Mouse (Mus musculus): ENCODE data around the gene Tceanc2. TPM values are rescaled to one million over a fixed set of nuclear protein-coding genes. Genes with fewer than 3 reads are reported as not detected.
"Not testable (repeated sequence)": the region's sequence is repeated elsewhere in the genome, so short reads cannot be mapped to it uniquely, and the experiment has no call there.

The Tceanc2 gene
- total RNA-seq, 1 experiment from 2014 or later = 22.0 TPM

- no peak for ATAC-seq (ENCODE audit: extremely low read depth, insufficient number of reproducible peaks, low FRiP score, poor library complexity, severe bottlenecking)
These were observed 43.3 kb downstream of the Tceanc2 start for GRCm38 (mm10) chr4:107135663-107136062.

- no peak for ATAC-seq (ENCODE audit: extremely low read depth, insufficient number of reproducible peaks, low FRiP score, poor library complexity, severe bottlenecking)
These were observed 44.0 kb downstream of the Tceanc2 start for GRCm38 (mm10) chr4:107134891-107135290.

DNA sequence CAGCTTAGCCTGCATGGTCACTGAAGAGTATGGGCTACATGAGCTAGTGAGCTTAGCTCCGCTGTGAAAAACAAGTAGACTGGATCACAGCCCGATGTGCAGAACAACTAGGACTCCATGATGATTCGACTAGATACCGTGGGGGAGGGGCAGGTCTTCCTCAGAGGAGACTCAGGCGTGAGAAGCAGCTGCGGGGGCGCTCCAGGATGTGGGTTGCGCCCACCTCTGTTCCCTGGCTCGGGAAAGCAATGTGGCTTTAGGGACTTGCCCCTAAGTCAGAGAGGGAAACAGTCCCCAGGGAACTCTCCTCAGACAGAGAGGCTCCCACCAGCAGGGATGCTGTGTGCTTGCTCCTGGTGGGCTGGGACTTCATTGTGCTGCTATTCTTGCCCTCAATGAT is 48.4 kb downstream of the Tceanc2 start:
- no peak for ATAC-seq (ENCODE audit: extremely low read depth, insufficient number of reproducible peaks, low FRiP score, poor library complexity, severe bottlenecking)

DNA sequence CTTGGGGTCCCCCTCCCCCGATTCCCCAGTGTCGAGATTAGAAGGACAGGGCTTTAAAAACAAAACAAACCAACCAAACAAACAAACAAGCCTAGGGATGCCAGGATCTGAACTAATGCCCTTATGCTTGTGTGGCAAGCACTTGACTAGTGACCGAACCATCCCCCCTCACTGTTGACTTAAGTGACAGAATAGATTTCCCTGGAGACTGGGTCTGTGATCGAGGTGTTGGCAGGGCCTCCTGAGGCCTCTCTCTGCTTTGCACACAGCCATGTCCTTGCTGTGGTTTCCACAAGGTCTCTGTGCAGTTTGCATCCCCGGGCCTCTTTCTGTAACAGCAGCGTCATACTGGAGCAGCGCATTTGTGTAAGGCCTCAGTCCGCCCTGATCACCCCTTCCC is 49.5 kb downstream of the Tceanc2 start:
- no peak for ATAC-seq (ENCODE audit: extremely low read depth, insufficient number of reproducible peaks, low FRiP score, poor library complexity, severe bottlenecking)

DNA sequence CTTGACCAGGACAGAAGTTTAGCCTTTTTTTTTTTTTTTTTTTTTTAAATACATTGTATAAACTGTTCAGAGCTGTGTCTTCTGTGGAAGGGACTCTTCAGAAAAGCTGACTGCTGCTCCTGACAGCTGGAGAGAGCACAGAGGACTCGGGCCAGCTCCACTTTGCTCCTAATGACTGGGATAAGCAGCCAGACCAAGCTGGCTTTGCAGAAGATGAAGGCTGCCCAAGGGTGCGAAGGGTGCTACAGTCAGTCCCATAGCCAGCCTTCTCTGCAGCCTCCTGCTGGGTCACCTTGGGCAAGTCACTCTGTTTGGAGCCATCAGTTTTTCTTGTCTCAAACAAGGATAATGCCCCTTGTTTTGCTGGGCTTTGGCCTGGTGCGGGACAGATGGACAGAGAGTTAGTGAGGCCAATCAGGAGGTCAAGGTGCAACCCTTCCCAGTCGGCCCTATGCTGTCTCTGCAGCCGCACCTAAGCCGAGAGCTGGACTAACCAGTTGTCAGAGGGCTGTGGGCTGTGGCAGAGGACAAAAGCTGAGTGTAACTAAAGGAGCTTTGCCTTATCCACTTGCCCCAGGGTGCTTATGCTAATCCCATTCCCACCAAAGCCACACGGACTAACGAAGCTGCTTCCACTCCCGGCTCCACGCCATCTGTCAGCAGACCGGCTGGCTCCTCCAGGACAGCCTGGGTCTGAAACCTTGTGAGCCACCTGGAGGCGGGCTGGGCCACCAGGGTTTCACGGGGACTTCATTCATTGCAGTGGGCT is 50.8 kb downstream of the Tceanc2 start:
- ATAC-seq (ENCODE audit: extremely low read depth, insufficient number of reproducible peaks, low FRiP score, poor library complexity, severe bottlenecking) = no peak

- ATAC-seq (ENCODE audit: extremely low read depth, insufficient number of reproducible peaks, low FRiP score, poor library complexity, severe bottlenecking) = no peak
These were observed 51.9 kb downstream of the Tceanc2 start for GRCm38 (mm10) chr4:107126891-107127524.

DNA sequence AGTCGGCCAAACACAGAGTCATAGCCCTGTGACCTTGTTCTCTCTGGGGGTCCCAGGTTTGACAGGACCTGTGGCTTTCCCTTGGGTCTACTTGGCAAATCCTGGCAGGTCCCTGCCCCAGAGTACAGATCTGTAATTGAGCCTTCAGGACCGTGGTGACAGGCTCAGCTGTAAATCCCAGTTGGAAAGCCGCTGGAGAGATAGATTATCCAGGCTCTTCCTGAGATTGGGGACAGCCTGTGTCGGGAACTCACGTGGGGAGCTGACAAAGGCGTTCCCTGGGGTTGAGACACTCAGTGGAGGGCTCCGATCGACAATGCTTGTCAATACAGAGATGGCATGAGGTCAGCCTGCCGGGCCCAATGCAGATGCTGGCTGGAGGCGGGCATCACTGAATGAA is 52.5 kb downstream of the Tceanc2 start:
- ATAC-seq (ENCODE audit: extremely low read depth, insufficient number of reproducible peaks, low FRiP score, poor library complexity, severe bottlenecking) = no peak

DNA sequence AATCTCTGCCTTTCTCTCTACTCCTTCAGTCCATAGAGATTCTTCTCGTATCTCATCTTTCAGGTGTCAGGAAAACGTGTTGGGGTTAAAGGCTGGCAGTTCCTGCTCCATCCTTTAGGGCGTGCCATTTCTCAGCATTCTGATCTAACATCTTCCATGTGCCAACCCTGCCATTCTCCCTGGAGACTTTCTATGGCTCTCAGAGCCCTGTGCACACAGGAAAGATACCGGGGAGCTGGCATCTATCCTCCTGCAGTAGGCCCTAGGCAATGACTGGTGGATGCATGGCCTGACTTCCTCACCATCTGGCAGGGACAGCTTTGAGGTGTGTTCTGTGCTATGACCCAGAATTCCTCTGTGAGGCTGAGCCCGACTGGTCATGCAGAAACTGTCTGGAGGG is 53.8 kb downstream of the Tceanc2 start:
- ATAC-seq (ENCODE audit: extremely low read depth, insufficient number of reproducible peaks, low FRiP score, poor library complexity, severe bottlenecking) = no peak

DNA sequence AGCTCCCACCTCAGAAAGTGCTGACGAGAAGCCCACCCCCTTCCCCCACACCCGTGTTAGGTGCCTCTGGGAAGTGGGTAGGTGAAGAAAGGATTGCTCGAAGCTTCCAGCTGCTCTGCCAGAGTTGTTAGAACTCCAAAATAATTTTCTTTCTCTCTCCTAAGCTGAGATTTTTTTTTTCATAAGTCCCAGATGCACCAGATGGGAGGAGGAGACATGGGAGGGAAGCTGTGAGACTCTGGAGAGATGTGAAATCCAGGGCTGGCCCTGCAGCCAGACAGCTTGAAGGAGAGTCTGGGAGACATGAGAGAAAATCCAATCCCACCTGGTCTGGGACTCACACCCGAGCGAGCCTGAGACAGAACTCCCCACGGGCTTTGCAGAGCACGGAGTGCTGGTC is 54.5 kb downstream of the Tceanc2 start:
- ATAC-seq (ENCODE audit: extremely low read depth, insufficient number of reproducible peaks, low FRiP score, poor library complexity, severe bottlenecking) = no peak

DNA sequence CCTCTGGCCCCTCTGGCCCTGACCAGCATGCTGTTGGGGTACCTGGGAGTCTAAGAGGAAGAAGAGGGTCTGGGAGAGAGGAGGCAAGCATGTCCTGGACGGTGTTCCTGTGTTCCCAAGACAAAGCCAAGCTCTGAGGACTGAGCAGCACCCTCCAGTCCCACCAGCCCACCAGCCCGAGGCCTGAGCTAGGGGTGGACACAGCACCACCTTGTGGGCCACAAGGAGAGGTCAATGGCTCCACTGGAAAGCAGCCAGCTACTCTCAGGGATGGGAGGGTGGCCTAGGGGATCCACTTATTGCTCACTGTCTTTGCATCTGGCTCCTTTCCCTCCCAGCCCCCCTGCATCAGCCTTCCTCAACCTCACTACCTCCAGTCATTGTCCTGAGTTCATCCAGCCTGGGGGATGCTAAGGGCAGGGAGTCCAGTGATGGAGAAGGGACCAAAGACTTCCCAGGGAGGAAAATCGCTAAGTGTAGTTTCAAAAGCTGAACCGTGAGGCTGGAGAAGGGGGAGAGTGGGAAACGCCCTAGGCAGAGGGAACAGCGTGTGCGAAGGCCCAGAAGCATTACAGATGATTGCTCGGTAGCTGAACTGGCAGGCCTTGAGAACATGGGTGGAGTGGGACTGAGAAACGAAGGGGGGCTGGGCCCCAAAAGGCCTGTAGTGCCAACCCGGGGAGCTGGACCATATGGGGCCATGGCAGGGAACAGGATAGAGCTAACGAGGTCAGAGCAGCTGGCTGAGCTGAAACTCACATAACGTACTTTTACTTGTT is 57.6 kb downstream of the Tceanc2 start:
- ATAC-seq (ENCODE audit: extremely low read depth, insufficient number of reproducible peaks, low FRiP score, poor library complexity, severe bottlenecking) = no peak

DNA sequence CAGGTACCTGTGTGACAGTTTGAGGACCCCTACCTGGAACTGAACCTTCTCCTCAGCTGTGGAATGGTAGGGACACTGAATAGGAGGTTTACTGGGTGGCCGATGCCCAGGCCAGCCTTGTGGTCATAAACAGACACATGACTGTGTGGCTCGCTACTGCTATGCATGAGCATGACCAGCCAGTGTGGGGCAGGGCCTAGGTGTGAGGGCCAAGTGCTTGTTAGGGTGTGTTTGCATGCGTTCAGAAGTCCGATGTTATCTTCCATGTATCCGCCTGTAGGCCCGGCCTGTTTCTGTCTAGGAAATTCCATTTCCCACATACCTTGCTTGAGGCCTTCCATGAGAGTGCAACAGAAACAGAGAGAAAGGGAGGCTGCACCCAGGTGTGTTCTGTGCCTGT is 58.2 kb downstream of the Tceanc2 start:
- no peak for ATAC-seq (ENCODE audit: extremely low read depth, insufficient number of reproducible peaks, low FRiP score, poor library complexity, severe bottlenecking)

DNA sequence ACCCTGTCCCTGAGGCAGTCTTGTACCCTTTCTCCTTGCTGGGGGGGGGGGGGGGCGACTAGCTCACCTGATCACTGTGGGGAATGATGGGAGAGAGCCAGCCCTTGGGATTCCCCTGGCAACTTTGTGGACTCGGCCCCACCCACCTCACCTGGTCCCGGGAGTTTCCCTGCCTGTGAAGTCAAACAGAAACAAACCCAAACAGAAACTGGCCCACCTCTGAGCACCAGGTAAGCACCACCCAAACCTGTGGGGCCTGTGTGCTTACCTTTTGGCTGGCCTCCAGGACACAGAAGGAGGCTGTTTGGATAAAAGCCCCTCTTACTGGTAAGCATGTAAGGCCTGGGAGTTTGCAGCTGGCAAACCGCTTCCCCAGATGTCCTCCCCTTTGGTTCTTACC is 59.9 kb downstream of the Tceanc2 start:
- no peak for ATAC-seq (ENCODE audit: extremely low read depth, insufficient number of reproducible peaks, low FRiP score, poor library complexity, severe bottlenecking)

GRCm38 (mm10) chr4:107117741-107118385 is 61.1 kb downstream of the Tceanc2 start:
- ATAC-seq (ENCODE audit: extremely low read depth, insufficient number of reproducible peaks, low FRiP score, poor library complexity, severe bottlenecking) = no peak

DNA sequence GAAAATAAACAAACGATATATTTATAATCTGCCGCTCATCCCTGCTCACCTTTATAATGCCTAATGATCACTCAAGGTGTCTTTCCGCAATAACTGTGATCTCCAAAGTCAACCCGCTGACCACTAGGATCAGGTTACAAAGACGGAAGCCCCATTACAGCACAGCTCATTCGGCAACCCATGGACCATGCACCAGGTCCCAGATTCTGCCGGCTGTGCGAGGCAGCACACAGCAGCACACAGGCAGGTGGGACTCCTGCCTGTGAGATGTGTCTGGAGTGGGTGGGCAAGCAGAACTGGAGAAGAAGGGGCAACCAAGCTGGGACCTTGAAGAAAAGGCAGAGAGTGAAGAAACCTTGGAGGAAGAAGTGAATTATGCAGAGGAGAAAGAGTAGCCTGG is 64.6 kb downstream of the Tceanc2 start:
- ATAC-seq (ENCODE audit: extremely low read depth, insufficient number of reproducible peaks, low FRiP score, poor library complexity, severe bottlenecking) = no peak

DNA sequence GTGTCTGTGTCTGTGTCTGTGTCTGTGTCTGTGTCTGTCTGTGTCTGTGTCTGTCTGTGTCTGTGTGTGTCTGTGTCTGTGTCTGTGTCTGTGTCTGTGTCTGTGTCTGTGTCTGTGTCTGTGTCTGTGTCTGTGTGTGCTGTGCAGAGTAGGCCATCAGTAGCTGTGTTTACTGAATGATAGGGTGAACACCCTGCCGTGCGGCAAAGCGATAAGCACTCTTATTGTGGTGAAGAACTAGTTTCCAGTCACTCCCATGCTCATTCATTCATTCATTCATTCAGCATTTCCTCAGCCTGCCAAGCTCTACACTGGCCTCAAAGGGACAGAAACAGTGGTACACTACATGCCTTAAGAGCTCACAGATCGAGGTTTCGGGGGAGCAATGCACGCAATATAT is 69.7 kb downstream of the Tceanc2 start:
- not testable (repeated sequence) for ATAC-seq (ENCODE audit: extremely low read depth, insufficient number of reproducible peaks, low FRiP score, poor library complexity, severe bottlenecking)

- no peak for ATAC-seq (ENCODE audit: extremely low read depth, insufficient number of reproducible peaks, low FRiP score, poor library complexity, severe bottlenecking)
These were observed 70.6 kb downstream of the Tceanc2 start for GRCm38 (mm10) chr4:107108291-107108731.

- no peak for ATAC-seq (ENCODE audit: extremely low read depth, insufficient number of reproducible peaks, low FRiP score, poor library complexity, severe bottlenecking)
These were observed 72.1 kb downstream of the Tceanc2 start for GRCm38 (mm10) chr4:107106777-107107176.

- ATAC-seq (ENCODE audit: extremely low read depth, insufficient number of reproducible peaks, low FRiP score, poor library complexity, severe bottlenecking) = no peak
These were observed 76.7 kb downstream of the Tceanc2 start for GRCm38 (mm10) chr4:107102220-107102619.

DNA sequence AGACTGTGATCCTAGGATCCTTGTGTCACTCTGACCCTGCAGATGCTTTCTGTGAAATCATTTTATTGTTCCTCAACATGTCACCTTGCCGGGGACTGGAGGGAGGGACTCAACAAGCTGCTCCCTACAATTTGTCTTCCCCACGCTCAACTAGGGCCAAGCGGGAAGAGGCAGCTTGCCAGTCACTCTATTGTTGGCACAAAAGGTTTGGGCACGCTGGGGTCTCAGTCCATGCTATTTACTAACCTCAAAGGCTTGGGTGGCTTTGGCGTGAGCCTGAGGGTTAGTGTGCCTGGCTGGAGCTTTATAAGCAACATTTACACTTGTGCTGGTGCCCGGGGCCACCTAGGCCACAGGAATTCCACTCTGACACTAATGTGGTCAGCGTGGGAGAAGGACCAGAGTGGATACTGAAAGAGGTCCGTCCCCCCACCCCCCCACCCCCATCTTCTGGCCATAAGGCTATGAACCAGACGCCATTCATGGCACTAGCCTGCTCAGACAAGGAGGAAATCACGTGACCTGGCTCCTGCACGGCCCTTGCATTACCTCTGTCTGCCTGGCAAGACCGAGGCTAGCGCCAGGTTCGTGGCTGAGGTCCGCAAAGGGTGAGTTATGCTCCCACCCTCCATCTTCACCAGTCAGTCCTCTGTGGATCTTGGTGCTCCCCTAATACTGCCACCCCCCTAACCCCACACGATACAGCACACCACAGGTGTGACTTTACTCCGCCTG is 80.0 kb downstream of the Tceanc2 start:
- no peak for ATAC-seq (ENCODE audit: extremely low read depth, insufficient number of reproducible peaks, low FRiP score, poor library complexity, severe bottlenecking)
